ENCODE assay signal across 8 mouse cellular contexts in genomic region chr4:31972181-31972580, GRCm38 (mm10). TPM values are rescaled to one million over a fixed set of nuclear protein-coding genes. Genes with fewer than 3 reads are reported as not detected.
DNase-seq lines count a peak whose midpoint lies in the region; ATAC-seq and TF ChIP-seq lines count a peak whose summit lies in the region.

No protein-coding gene starts in this region.

- H3K9ac ChIP-seq in kidney, embryonic 16.5 days (replicated peaks; ENCODE audit: low read length) = no peak overlapping the region

- ATAC-seq in kidney, embryonic 16.5 days (ENCODE audit: low FRiP score, low TSS enrichment) = no peak
- peak; percentile 69 for ATAC-seq in inflammation-experienced regulatory T-cells, adult 6 months
- ATAC-seq in monocyte, adult 5-6 weeks (replicated peaks; ENCODE audit: insufficient number of reproducible peaks, low FRiP score, low TSS enrichment, poor library complexity, severe bottlenecking) = no peak; the same call in 1 of the 2 replicates

- TF ChIP-seq POLR2A in cerebellum, adult 2 months (IDR thresholded peaks at IDR 0.05; ENCODE audit: borderline replicate concordance, insufficient read depth, low read length) = no peak

- peak; percentile 11 to 14 for DNase-seq in cerebellum, postnatal 14 days
- no peak for DNase-seq in cerebellum, adult 2 months
- DNase-seq in kidney, postnatal 10 days = peak; percentile 30
- peak; percentile 59 to 65 for DNase-seq in B cell, adult 2 months
- DNase-seq in ovary, adult 18-20 months (ENCODE audit: low spot score) = no peak

- no peak overlapping the region for H3K4me2 ChIP-seq in kidney, embryonic 16.5 days (replicated peaks; ENCODE audit: low read depth, low read length)

- H3K4me3 ChIP-seq in cerebellum, adult 2 months (replicated peaks; ENCODE audit: insufficient read depth, low read depth, low read length) = no peak overlapping the region
- H3K4me3 ChIP-seq in kidney, embryonic 16.5 days (ENCODE audit: low read length) = no peak overlapping the region

- TF ChIP-seq CTCF in cerebellum, adult 2 months (IDR thresholded peaks at IDR 0.05; ENCODE audit: borderline replicate concordance, insufficient read depth, low read depth, low read length) = no peak

- WGBS in cerebellum, adult 2 months = 32% methylated on average over 6 of the region's 6 CpGs
- 65% methylated on average over 6 of the region's 6 CpGs for WGBS in kidney, embryonic 16.5 days

- no peak overlapping the region for H3K27ac ChIP-seq in cerebellum, adult 2 months (ENCODE audit: insufficient read depth, low read length)
- H3K27ac ChIP-seq in kidney, embryonic 16.5 days (ENCODE audit: low read length) = no peak overlapping the region

- no peaks in the 10 kb centered on the region for H3K9me3 ChIP-seq in kidney, embryonic 16.5 days (ENCODE audit: low read length)

- H3K27me3 ChIP-seq in cerebellum, adult 2 months (ENCODE audit: control insufficient read depth, insufficient read depth, low read length) = no peaks in the 10 kb centered on the region
- H3K27me3 ChIP-seq in kidney, embryonic 16.5 days (ENCODE audit: insufficient read depth, low read length) = no peaks in the 10 kb centered on the region

- H3K36me3 ChIP-seq in kidney, embryonic 16.5 days (ENCODE audit: insufficient read depth, low read length) = peaks cover 8% of the 10 kb centered on the region; the same call in 1 of the 2 replicates

- no peaks in the 10 kb centered on the region for H3K4me1 ChIP-seq in cerebellum, adult 2 months (ENCODE audit: control insufficient read depth, insufficient read depth, low read length)
- peaks cover 5% of the 10 kb centered on the region; the same call in 1 of the 2 replicates for H3K4me1 ChIP-seq in kidney, embryonic 16.5 days (ENCODE audit: insufficient read depth, low read length)

RNA-seq across cellular contexts. Expression of gene Map3k7, which starts 8.3 kb away (rescaled TPM):
- 38.7 and 39.0 TPM in 2 replicates for polyA plus RNA-seq in cerebellum, adult 2 months (2012; rRNA removed)
- 20.7 and 30.6 TPM in 2 replicates for polyA plus RNA-seq in kidney, embryonic 16.5 days (2015; fragmentation: Nextera tagmentation; extraction: Ambion mirVana)
- 10 to 100 TPM in 1 of 3 experiments, 1 to 10 TPM in 2; 6.6 to 11.5 (median 7.8) TPM for polyA plus RNA-seq in inflammation-experienced regulatory T-cells, adult 6 months (2017; shearing (Covaris generic))
- 34.7 to 42.5 TPM (median 39.3 TPM) in 3 replicates for total RNA-seq in monocyte, adult 5-6 weeks (2017)

Comparison
In these comparisons a context has a peak if more than half of its experiments do, and no peak if none do; other contexts are left out.
1. DNase-seq: peak in cerebellum, postnatal 14 days (2 of 2), kidney, postnatal 10 days (single experiment) and B cell, adult 2 months (2 of 2); none in cerebellum, adult 2 months (0 of 2) and ovary, adult 18-20 months (single experiment).